Mouse (Mus musculus) CH12.LX (cell line): ENCODE data around the gene Gm43951. TPM values are rescaled to one million over a fixed set of nuclear protein-coding genes. Genes with fewer than 3 reads are reported as not detected.

ENCODE experiments used
- DNase-seq: peaks from one replicate; pipeline ENCODE4 v3.0.0-alpha.2; 2013; ENCODE audit errors: extremely low read depth
- H3K27ac ChIP-seq: 2 replicates; pipeline ENCODE4 v1.5.1; 2012; ENCODE audit warnings: low read depth, mild to moderate bottlenecking, control low read depth, moderate library complexity; ENCODE audit not compliant: insufficient read depth
- H3K27me3 ChIP-seq: replicated peaks from 2 replicates; pipeline ENCODE3; 2012; ENCODE audit warnings: inconsistent platforms
- H3K36me3 ChIP-seq, 2 experiments: replicated peaks in 1 of 2; 2 replicates each; pipeline versions ENCODE3 to v1.6.1; 2012; ENCODE audit warnings: inconsistent platforms in 1 of 2, low read length in 1 of 2, mild to moderate bottlenecking in 1 of 2, mixed read lengths in 1 of 2, moderate library complexity in 1 of 2; ENCODE audit not compliant: control insufficient read depth in 1 of 2, insufficient read depth in 1 of 2
- H3K4me1 ChIP-seq, 2 experiments: 2 replicates each; pipeline ENCODE4 v1.6.1; 2012; ENCODE audit warnings: inconsistent platforms in 1 of 2, moderate library complexity in 1 of 2; ENCODE audit not compliant: insufficient read depth in 2 of 2, control insufficient read depth in 1 of 2
- H3K4me2 ChIP-seq: 2 replicates; pipeline ENCODE4 v1.6.1; 2012; ENCODE audit warnings: low read depth, mild to moderate bottlenecking, control low read depth; ENCODE audit not compliant: poor library complexity, insufficient read depth, severe bottlenecking
- H3K4me3 ChIP-seq, 3 experiments: fragments of 150-350 bp in 1 of 3; sonication (generic) in 1 of 3; replicated peaks in 1 of 3; 2 replicates each; pipeline versions ENCODE3 to v1.5.1; 2011 to 2012; ENCODE audit warnings: low read depth in 2 of 3, low read length in 2 of 3, mild to moderate bottlenecking in 2 of 3, moderate library complexity in 2 of 3, control low read depth in 1 of 3, improper control_type of control experiment in 1 of 3, inconsistent platforms in 1 of 3, mixed read lengths in 1 of 3; ENCODE audit not compliant: poor library complexity in 1 of 3
- H3K79me2 ChIP-seq: replicated peaks from 2 replicates; pipeline ENCODE4 v1.6.1; 2012; ENCODE audit warnings: mild to moderate bottlenecking, moderate library complexity; ENCODE audit not compliant: control insufficient read depth, poor library complexity, insufficient read depth, severe bottlenecking; ENCODE audit errors: extremely low read depth
- H3K9ac ChIP-seq: 2 replicates; pipeline ENCODE4 v1.6.1; 2012; ENCODE audit warnings: low read depth, mild to moderate bottlenecking, control low read depth, moderate library complexity; ENCODE audit not compliant: insufficient read depth
- H3K9me3 ChIP-seq: replicated peaks from 2 replicates; pipeline ENCODE3; 2012; ENCODE audit warnings: low read length, inconsistent platforms, mixed read lengths
- BHLHE40 ChIP-seq: IDR thresholded peaks from 2 replicates; pipeline ENCODE4 v1.6.1; 2011; ENCODE audit warnings: mild to moderate bottlenecking, low read depth, low read length, improper control_type of control experiment
- CHD1 ChIP-seq: IDR thresholded peaks from 2 replicates; pipeline ENCODE4 v1.6.1; 2012; ENCODE audit warnings: low read depth, low read length, improper control_type of control experiment, inconsistent platforms
- CHD2 ChIP-seq: IDR thresholded peaks from 2 replicates; pipeline ENCODE4 v1.6.1; 2011; ENCODE audit warnings: low read length, improper control_type of control experiment
- E2F4 ChIP-seq: IDR thresholded peaks from 2 replicates; pipeline ENCODE4 v1.6.1; 2011; ENCODE audit warnings: low read depth, low read length, improper control_type of control experiment; ENCODE audit not compliant: insufficient replicate concordance
- ELF1 ChIP-seq: IDR thresholded peaks from 2 replicates; pipeline ENCODE4 v1.6.1; 2014; ENCODE audit warnings: low read depth, mild to moderate bottlenecking, inconsistent platforms, low read length, improper control_type of control experiment
- GABPA ChIP-seq: IDR thresholded peaks from 2 replicates; pipeline ENCODE4 v1.6.1; 2012; ENCODE audit warnings: low read depth, low read length, improper control_type of control experiment, inconsistent platforms; ENCODE audit not compliant: insufficient replicate concordance
- IRF4 ChIP-seq: IDR thresholded peaks from 2 replicates; pipeline ENCODE4 v1.6.1; 2014; ENCODE audit warnings: low read depth, mild to moderate bottlenecking, inconsistent platforms, low read length, improper control_type of control experiment
- JUN ChIP-seq: IDR thresholded peaks from 2 replicates; pipeline ENCODE4 v1.6.1; 2011; ENCODE audit warnings: low read depth, mild to moderate bottlenecking, low read length, improper control_type of control experiment, moderate library complexity; ENCODE audit not compliant: insufficient read depth
- KAT2A ChIP-seq: IDR thresholded peaks from 2 replicates; pipeline ENCODE4 v1.6.1; 2012; ENCODE audit warnings: low read length, improper control_type of control experiment, inconsistent platforms; ENCODE audit not compliant: insufficient replicate concordance
- MAFK ChIP-seq: IDR thresholded peaks from 2 replicates; pipeline ENCODE4 v1.6.1; 2011; ENCODE audit warnings: low read length, improper control_type of control experiment; ENCODE audit not compliant: insufficient replicate concordance
- MAX ChIP-seq: IDR thresholded peaks from 2 replicates; pipeline ENCODE4 v1.6.1; 2011; ENCODE audit warnings: low read length, improper control_type of control experiment
- MAZ ChIP-seq: IDR thresholded peaks from 2 replicates; pipeline ENCODE4 v1.6.1; 2012; ENCODE audit warnings: low read depth, mild to moderate bottlenecking, inconsistent platforms, low read length, improper control_type of control experiment, moderate library complexity
- MEF2A ChIP-seq: IDR thresholded peaks from 2 replicates; pipeline ENCODE4 v1.6.1; 2014; ENCODE audit warnings: low read depth, mild to moderate bottlenecking, inconsistent platforms, low read length, improper control_type of control experiment, borderline replicate concordance
- MYC ChIP-seq: IDR thresholded peaks from 2 replicates; pipeline ENCODE4 v1.6.1; 2011; ENCODE audit warnings: low read depth, mild to moderate bottlenecking, improper control_type of control experiment, low read length
- NELFE ChIP-seq: IDR thresholded peaks from 2 replicates; pipeline ENCODE4 v1.6.1; 2011; ENCODE audit warnings: low read depth, low read length, improper control_type of control experiment
- NRF1 ChIP-seq: IDR thresholded peaks from 2 replicates; pipeline ENCODE4 v1.6.1; 2014; ENCODE audit warnings: low read depth, mild to moderate bottlenecking, inconsistent platforms, low read length, improper control_type of control experiment, moderate library complexity
- POLR2A ChIP-seq: IDR thresholded peaks from 2 replicates; pipeline ENCODE4 v1.6.1; 2011; ENCODE audit warnings: low read depth, mild to moderate bottlenecking, improper control_type of control experiment, low read length
- POLR2AphosphoS2 ChIP-seq: IDR thresholded peaks from 2 replicates; pipeline ENCODE4 v1.6.1; 2011; ENCODE audit warnings: low read depth, low read length, improper control_type of control experiment
- RAD21 ChIP-seq: IDR thresholded peaks from 2 replicates; pipeline ENCODE4 v1.6.1; 2011; ENCODE audit warnings: low read depth, mild to moderate bottlenecking, low read length, improper control_type of control experiment, moderate library complexity
- RCOR1 ChIP-seq: conservative IDR thresholded peaks from 2 replicates; pipeline ENCODE4 v1.6.1; 2012; ENCODE audit warnings: low read depth, mild to moderate bottlenecking, inconsistent platforms, low read length, improper control_type of control experiment
- SIN3A ChIP-seq: IDR thresholded peaks from 2 replicates; pipeline ENCODE4 v1.6.1; 2012; ENCODE audit warnings: low read length, improper control_type of control experiment, inconsistent platforms
- SMC3 ChIP-seq: IDR thresholded peaks from 2 replicates; pipeline ENCODE4 v1.6.1; 2011; ENCODE audit warnings: low read depth, low read length, improper control_type of control experiment
- TCF12 ChIP-seq: IDR thresholded peaks from 2 replicates; pipeline ENCODE4 v1.6.1; 2014; ENCODE audit warnings: low read depth, mild to moderate bottlenecking, inconsistent platforms, low read length, improper control_type of control experiment
- UBTF ChIP-seq: IDR thresholded peaks from 2 replicates; pipeline ENCODE4 v1.6.1; 2012; ENCODE audit warnings: low read depth, mild to moderate bottlenecking, inconsistent platforms, low read length, improper control_type of control experiment, moderate library complexity
- USF1 ChIP-seq: IDR thresholded peaks from 2 replicates; pipeline ENCODE4 v1.6.1; 2014; ENCODE audit warnings: low read depth, mild to moderate bottlenecking, inconsistent platforms, low read length, improper control_type of control experiment
- USF2 ChIP-seq: conservative IDR thresholded peaks from 2 replicates; pipeline ENCODE4 v1.6.1; 2011; ENCODE audit warnings: low read depth, low read length, improper control_type of control experiment
- ZMIZ1 ChIP-seq: IDR thresholded peaks from 2 replicates; pipeline ENCODE4 v1.6.1; 2012; ENCODE audit warnings: low read depth, mild to moderate bottlenecking, inconsistent platforms, low read length, improper control_type of control experiment
- dilution Hi-C: fragments of 300-500 bp; cut with MboI; formaldehyde crosslinking; loops from 2 replicates; pipeline ENCODE4 v1.14.3; 2020; ENCODE audit warnings: low sequenced_read_pairs; ENCODE audit not compliant: extremely low pct_unique_long_range_greater_than_20kb, extremely low pct_ligation_motif_present
- in situ Hi-C: fragments of 300-500 bp; cut with MboI; formaldehyde crosslinking; loops from 3 replicates; pipeline ENCODE4 v1.14.3; 2019; ENCODE audit warnings: low sequenced_read_pairs, low pct_ligation_motif_present, low pct_unique_long_range_greater_than_20kb, mixed read lengths
- polyA plus RNA-seq: library from polyadenylated mRNA; unstranded; fragments of >175 nt; gene quantifications from 2 replicates; pipeline ENCODE4 v1.2.1, GENCODE M21; 2012; ENCODE audit warnings: low read depth; ENCODE audit not compliant: insufficient read length
- total RNA-seq, 2 experiments: library from RNA; depleted of rRNA; stranded (reverse); fragments of 300-350 nt in 1 of 2; fragments of >200 nt in 1 of 2; gene quantifications; 2 replicates each; pipeline ENCODE4 v1.2.3; 2012 to 2014

Gm43951 gene
- total and polyA plus RNA-seq, 3 experiments, result 0.39 to 0.47 TPM; not detected in 1

- peaks cover 0 to 7% of the 10 kb centered on the region in 2 experiments; a peak in 1 of 4 replicates for H3K4me1 ChIP-seq
- DNase-seq, result no peak
- H3K4me3 ChIP-seq, result no peak overlapping the region
- H3K27me3 ChIP-seq, result no peaks in the 10 kb centered on the region
- no peak overlapping the region for H3K27ac ChIP-seq
- dilution Hi-C loops, result no loop called here
- H3K9me3 ChIP-seq, result no peaks in the 10 kb centered on the region
- no peak overlapping the region for H3K4me2 ChIP-seq
- no peak overlapping the region for H3K9ac ChIP-seq
- TF ChIP-seq JUN (no peak), USF2 (no peak), IRF4 (no peak), USF1 (no peak), ZMIZ1 (no peak), MAZ (no peak), NRF1 (no peak), TCF12 (no peak), ELF1 (no peak), BHLHE40 (no peak)
- TF ChIP-seq, all 38 proteins: peak for 0
- H3K79me2 ChIP-seq, result no peaks in the 10 kb centered on the region
- in situ Hi-C loops, result no loop called here
- H3K36me3 ChIP-seq, result peaks cover 40 to 79% of the 10 kb centered on the region in 2 experiments
These were observed 30.7 kb downstream of the Gm43951 start for GRCm38 (mm10) chr11:72175966-72176365.

GRCm38 (mm10) chr11:72174721-72175120 is 31.9 kb downstream of the Gm43951 start:
- Histone ChIP-seq H3K9ac (no peak overlapping the region), H3K4me2 (no peak overlapping the region), H3K4me3 (no peak overlapping the region), H3K27me3 (no peaks in the 10 kb centered on the region), H3K4me1 (no peaks in the 10 kb centered on the region), H3K27ac (no peak overlapping the region), H3K36me3 (peaks cover 44 to 82% of the 10 kb centered on the region in 2 experiments), H3K79me2 (no peaks in the 10 kb centered on the region), H3K9me3 (no peaks in the 10 kb centered on the region)
- in situ Hi-C loops, result no loop called here
- DNase-seq, result no peak
- TF ChIP-seq CHD1 (no peak), SMC3 (no peak), SIN3A (no peak), UBTF (no peak), RAD21 (no peak), CHD2 (no peak), MAX (no peak), POLR2AphosphoS2 (no peak), RCOR1 (no peak), GABPA (no peak), MAFK (no peak), E2F4 (no peak), ZMIZ1 (no peak), MYC (no peak), MAZ (no peak), MEF2A (no peak), POLR2A (no peak), NELFE (no peak), KAT2A (no peak)
- dilution Hi-C loops, result no loop called here
